Mouse (Mus musculus): ENCODE results near the gene Pik3cb. TPM values are rescaled to one million over a fixed set of nuclear protein-coding genes. Genes with fewer than 3 reads are reported as not detected.
A peak's percentile ranks its signal among the peaks of the same experiment; 100 is the strongest.

Gene Pik3cb
- 7.3 and 7.4 TPM in 2 replicates for polyA plus RNA-seq (2012; rRNA removed)

GRCm38 (mm10) chr9:99140063-99140882 is at the start of gene Pik3cb:
Gene Pik3cb, minus strand, starts transcription at chr9:99140621.
- TF ChIP-seq CTCF (conservative IDR thresholded peaks at IDR 0.05; ENCODE audit: insufficient read depth, insufficient read length, low read depth, low read length) (no peak), POLR2A (IDR thresholded peaks at IDR 0.05; ENCODE audit: low read depth, low read length) (peak; percentile 63)
- peak; percentile 98 for DNase-seq
- peaks cover 6% of the 10 kb centered on the region; the same call in 1 of the 2 replicates for H3K4me1 ChIP-seq (ENCODE audit: control insufficient read depth, insufficient read depth, low read length)
- H3K27me3 ChIP-seq (replicated peaks; ENCODE audit: control insufficient read depth, insufficient read depth, low read length) = no peaks in the 10 kb centered on the region
- WGBS = under 1% methylated on average over 77 of the region's 77 CpGs
- H3K36me3 ChIP-seq (ENCODE audit: control insufficient read depth, insufficient read depth, low read length) = no peaks in the 10 kb centered on the region
- H3K4me3 ChIP-seq (ENCODE audit: insufficient read depth, low read depth, low read length) = peak within 1 kb of the TSS; percentile 91
- H3K27ac ChIP-seq (ENCODE audit: insufficient read depth, low read depth, low read length) = peak within 1 kb of the TSS; percentile 69

- Histone ChIP-seq H3K36me3 (ENCODE audit: control insufficient read depth, insufficient read depth, low read length) (no peaks in the 10 kb centered on the region), H3K4me1 (ENCODE audit: control insufficient read depth, insufficient read depth, low read length) (no peaks in the 10 kb centered on the region), H3K4me3 (ENCODE audit: insufficient read depth, low read depth, low read length) (no peak overlapping the region), H3K27ac (ENCODE audit: insufficient read depth, low read depth, low read length) (no peak overlapping the region), H3K27me3 (replicated peaks; ENCODE audit: control insufficient read depth, insufficient read depth, low read length) (no peaks in the 10 kb centered on the region)
- WGBS = 67% methylated on average over 8 of the region's 8 CpGs
- peak; percentile 8 for DNase-seq
- TF ChIP-seq POLR2A (IDR thresholded peaks at IDR 0.05; ENCODE audit: low read depth, low read length) (no peak), CTCF (conservative IDR thresholded peaks at IDR 0.05; ENCODE audit: insufficient read depth, insufficient read length, low read depth, low read length) (no peak)
Observed at GRCm38 (mm10) chr9:99183043-99183670, 42.7 kb upstream of the Pik3cb start.

GRCm38 (mm10) chr9:99182121-99182520 is 41.7 kb upstream of the Pik3cb start:
- Histone ChIP-seq H3K27ac (ENCODE audit: insufficient read depth, low read depth, low read length) (no peak overlapping the region), H3K4me1 (ENCODE audit: control insufficient read depth, insufficient read depth, low read length) (no peaks in the 10 kb centered on the region), H3K27me3 (replicated peaks; ENCODE audit: control insufficient read depth, insufficient read depth, low read length) (no peaks in the 10 kb centered on the region), H3K4me3 (ENCODE audit: insufficient read depth, low read depth, low read length) (no peak overlapping the region), H3K36me3 (ENCODE audit: control insufficient read depth, insufficient read depth, low read length) (no peaks in the 10 kb centered on the region)
- TF ChIP-seq CTCF (conservative IDR thresholded peaks at IDR 0.05; ENCODE audit: insufficient read depth, insufficient read length, low read depth, low read length) (no peak), POLR2A (IDR thresholded peaks at IDR 0.05; ENCODE audit: low read depth, low read length) (no peak)
- DNase-seq = no peak
- 79% methylated on average over 7 of the region's 7 CpGs for WGBS

GRCm38 (mm10) chr9:99180272-99180671 is 39.9 kb upstream of the Pik3cb start:
- Histone ChIP-seq H3K27ac (ENCODE audit: insufficient read depth, low read depth, low read length) (no peak overlapping the region), H3K4me3 (ENCODE audit: insufficient read depth, low read depth, low read length) (no peak overlapping the region), H3K4me1 (ENCODE audit: control insufficient read depth, insufficient read depth, low read length) (no peaks in the 10 kb centered on the region), H3K27me3 (replicated peaks; ENCODE audit: control insufficient read depth, insufficient read depth, low read length) (no peaks in the 10 kb centered on the region), H3K36me3 (ENCODE audit: control insufficient read depth, insufficient read depth, low read length) (no peaks in the 10 kb centered on the region)
- DNase-seq = peak; percentile 5
- WGBS = 69% methylated on average over 8 of the region's 8 CpGs
- TF ChIP-seq CTCF (conservative IDR thresholded peaks at IDR 0.05; ENCODE audit: insufficient read depth, insufficient read length, low read depth, low read length) (no peak), POLR2A (IDR thresholded peaks at IDR 0.05; ENCODE audit: low read depth, low read length) (no peak)

- no peak overlapping the region for H3K4me3 ChIP-seq (ENCODE audit: insufficient read depth, low read depth, low read length)
- no peaks in the 10 kb centered on the region for H3K4me1 ChIP-seq (ENCODE audit: control insufficient read depth, insufficient read depth, low read length)
- DNase-seq = no peak
- H3K27ac ChIP-seq (ENCODE audit: insufficient read depth, low read depth, low read length) = no peak overlapping the region
- 85% methylated on average over 3 of the region's 3 CpGs for WGBS
- TF ChIP-seq CTCF (conservative IDR thresholded peaks at IDR 0.05; ENCODE audit: insufficient read depth, insufficient read length, low read depth, low read length) (no peak), POLR2A (IDR thresholded peaks at IDR 0.05; ENCODE audit: low read depth, low read length) (no peak)
- H3K27me3 ChIP-seq (replicated peaks; ENCODE audit: control insufficient read depth, insufficient read depth, low read length) = no peaks in the 10 kb centered on the region
- no peaks in the 10 kb centered on the region for H3K36me3 ChIP-seq (ENCODE audit: control insufficient read depth, insufficient read depth, low read length)
Observed at GRCm38 (mm10) chr9:99178736-99179135, 38.3 kb upstream of the Pik3cb start.

GRCm38 (mm10) chr9:99175774-99176173 is 35.4 kb upstream of the Pik3cb start:
- Histone ChIP-seq H3K27me3 (replicated peaks; ENCODE audit: control insufficient read depth, insufficient read depth, low read length) (no peaks in the 10 kb centered on the region), H3K4me1 (ENCODE audit: control insufficient read depth, insufficient read depth, low read length) (no peaks in the 10 kb centered on the region), H3K36me3 (ENCODE audit: control insufficient read depth, insufficient read depth, low read length) (no peaks in the 10 kb centered on the region), H3K27ac (ENCODE audit: insufficient read depth, low read depth, low read length) (no peak overlapping the region), H3K4me3 (ENCODE audit: insufficient read depth, low read depth, low read length) (no peak overlapping the region)
- WGBS = 86% methylated on average over 6 of the region's 6 CpGs
- no peak for DNase-seq
- TF ChIP-seq POLR2A (IDR thresholded peaks at IDR 0.05; ENCODE audit: low read depth, low read length) (no peak), CTCF (conservative IDR thresholded peaks at IDR 0.05; ENCODE audit: insufficient read depth, insufficient read length, low read depth, low read length) (no peak)

- TF ChIP-seq POLR2A (IDR thresholded peaks at IDR 0.05; ENCODE audit: low read depth, low read length) = no peak
- no peak for TF ChIP-seq CTCF (conservative IDR thresholded peaks at IDR 0.05; ENCODE audit: insufficient read depth, insufficient read length, low read depth, low read length)
- Histone ChIP-seq H3K36me3 (ENCODE audit: control insufficient read depth, insufficient read depth, low read length) (no peaks in the 10 kb centered on the region), H3K27ac (ENCODE audit: insufficient read depth, low read depth, low read length) (no peak overlapping the region), H3K27me3 (replicated peaks; ENCODE audit: control insufficient read depth, insufficient read depth, low read length) (no peaks in the 10 kb centered on the region), H3K4me1 (ENCODE audit: control insufficient read depth, insufficient read depth, low read length) (no peaks in the 10 kb centered on the region), H3K4me3 (ENCODE audit: insufficient read depth, low read depth, low read length) (no peak overlapping the region)
- WGBS = 85% methylated on average over 2 of the region's 2 CpGs
- DNase-seq = no peak
Observed at GRCm38 (mm10) chr9:99172811-99173210, 32.4 kb upstream of the Pik3cb start.

All from kidney, adult 2 months (tissue).